In the genomic region with DNA sequence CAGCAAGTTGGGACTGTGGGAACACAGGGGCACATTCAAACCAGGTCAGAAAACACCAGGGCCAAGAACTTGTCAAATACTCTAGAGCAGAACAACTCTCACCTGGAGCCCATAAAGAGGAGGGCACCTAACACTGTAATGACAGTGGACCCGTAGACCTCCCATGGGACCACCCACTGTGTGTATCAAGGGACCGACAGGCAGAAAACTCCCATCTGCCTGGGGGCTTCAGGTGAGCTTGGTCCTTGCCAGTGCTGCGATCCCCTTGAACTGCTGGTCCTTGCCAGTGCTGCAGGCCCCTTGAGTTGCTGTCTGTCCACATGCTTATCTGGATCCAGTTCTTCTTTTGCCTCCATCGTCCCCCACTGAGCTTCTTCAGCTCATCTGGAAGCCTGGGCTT, we compare ENCODE assay signal across 15 mouse cellular contexts.
"Had no signal": no experiment of that assay in that cellular context is flagged by ENCODE, and none has a peak within 500 bp of the region (broad histone marks: within the 10 kb centered on the region; RNA-seq: fewer than 3 reads in every experiment).

No protein-coding gene starts in this region.

- H3K4me1 ChIP-seq: liver, embryonic 13.5 days; stomach, embryonic 15.5 days had no signal

- H3K9me3 ChIP-seq: liver, embryonic 13.5 days; midbrain, embryonic 13.5 days; neural tube, embryonic 12.5 days; neural tube, embryonic 15.5 days; stomach, embryonic 15.5 days had no signal

- ATAC-seq: midbrain, embryonic 13.5 days had no signal

- H3K4me2 ChIP-seq: liver, embryonic 13.5 days; midbrain, embryonic 13.5 days; neural tube, embryonic 15.5 days; stomach, embryonic 15.5 days had no signal

- H3K4me3 ChIP-seq: left cerebral cortex, adult 2 months; liver, embryonic 13.5 days; midbrain, embryonic 13.5 days; neural tube, embryonic 12.5 days; neural tube, embryonic 15.5 days; stomach, embryonic 15.5 days had no signal

- H3K27ac ChIP-seq: left cerebral cortex, adult 2 months; liver, embryonic 13.5 days; neural tube, embryonic 15.5 days; stomach, embryonic 15.5 days had no signal

- H3K9ac ChIP-seq: liver, embryonic 13.5 days; midbrain, embryonic 13.5 days; neural tube, embryonic 12.5 days; neural tube, embryonic 15.5 days; stomach, embryonic 15.5 days had no signal

- H3K36me3 ChIP-seq: liver, embryonic 13.5 days; midbrain, embryonic 13.5 days; neural tube, embryonic 12.5 days; neural tube, embryonic 15.5 days; stomach, embryonic 15.5 days had no signal

- H3K27me3 ChIP-seq: neural tube, embryonic 12.5 days; neural tube, embryonic 15.5 days; stomach, embryonic 15.5 days had no signal

- DNase-seq: kidney, adult 11 months; kidney, postnatal 36 days; layer of hippocampus, postnatal 36 days; liver, embryonic 13.5 days; lung, adult 2 months; lung, postnatal 14 days; lung, postnatal 4 days; right cerebral cortex, postnatal 25 days; spleen, adult 18-20 months; thymus, postnatal 25 days had no signal
